Mouse (Mus musculus) limb, embryonic 14.5 days (tissue): ENCODE results near the gene Slc9a2. TPM values are rescaled to one million over a fixed set of nuclear protein-coding genes. Genes with fewer than 3 reads are reported as not detected.
A peak's percentile ranks its signal among the peaks of the same experiment; 100 is the strongest.

ENCODE experiments used
- ATAC-seq: fragments of 200-750 bp; cut with Nextera tagmentation; 2 replicates; pipeline ENCODE4 v1.8.0; 2017; ENCODE audit warnings: low read depth, moderate number of reproducible peaks, moderate TSS enrichment; ENCODE audit not compliant: low FRiP score
- DNase-seq: peaks from one replicate; pipeline ENCODE4 v3.0.0-alpha.2; 2015; ENCODE audit warnings: low spot score
- H3K27ac ChIP-seq: fragments of 300-500 bp; sonication (generic); replicated peaks from 2 replicates; pipeline ENCODE4 v1.5.1; 2014; ENCODE audit warnings: low read depth, mild to moderate bottlenecking, low read length, moderate library complexity, mixed read lengths
- H3K27me3 ChIP-seq: fragments of 300-500 bp; sonication (generic); 2 replicates; pipeline ENCODE4 v1.6.1; 2014; ENCODE audit warnings: low read length, mixed read lengths; ENCODE audit not compliant: control insufficient read depth, insufficient read depth
- H3K36me3 ChIP-seq: fragments of 300-500 bp; sonication (generic); 2 replicates; pipeline ENCODE4 v1.6.1; 2014; ENCODE audit warnings: mild to moderate bottlenecking, low read length, moderate library complexity, mixed read lengths; ENCODE audit not compliant: control insufficient read depth, insufficient read depth
- H3K4me1 ChIP-seq: fragments of 300-500 bp; sonication (generic); 2 replicates; pipeline ENCODE4 v1.6.1; 2014; ENCODE audit warnings: antibody characterized with exemption, low read length, mixed read lengths; ENCODE audit not compliant: control insufficient read depth, insufficient read depth
- H3K4me2 ChIP-seq: fragments of 300-500 bp; sonication (generic); replicated peaks from 2 replicates; pipeline ENCODE4 v1.6.1; 2014; ENCODE audit warnings: low read depth, mild to moderate bottlenecking, low read length, moderate library complexity; ENCODE audit not compliant: severe bottlenecking
- H3K4me3 ChIP-seq: fragments of 300-500 bp; sonication (generic); replicated peaks from 2 replicates; pipeline ENCODE4 v1.5.1; 2014; ENCODE audit warnings: low read length
- H3K9ac ChIP-seq: fragments of 300-500 bp; sonication (generic); 2 replicates; pipeline ENCODE4 v1.6.1; 2014; ENCODE audit warnings: mild to moderate bottlenecking, low read depth, low read length, moderate library complexity; ENCODE audit not compliant: severe bottlenecking
- H3K9me3 ChIP-seq: fragments of 300-500 bp; sonication (generic); 2 replicates; pipeline ENCODE4 v1.6.1; 2016; ENCODE audit warnings: low read length; ENCODE audit not compliant: control insufficient read depth
- POLR2A ChIP-seq: fragments of 200-500 bp; IDR thresholded peaks from 2 replicates; pipeline ENCODE4 v1.8.0; 2012; ENCODE audit warnings: inconsistent platforms, mild to moderate bottlenecking, moderate library complexity, borderline replicate concordance; ENCODE audit not compliant: insufficient read depth, insufficient read length; ENCODE audit errors: extremely low read depth
- WGBS: fragments of 180-500 bp; shearing (Covaris S2); extraction: QIAGEN DNeasy Blood & Tissue Kit; methylation state at CpG from one replicate; pipeline ENCODE4 v1.1.7; 2014; 5-methylcytosine and 5-hydroxymethylcytosine counted together
- polyA plus RNA-seq, 2 experiments: library from polyadenylated mRNA; depleted of rRNA in 1 of 2; stranded (reverse) in 1 of 2; unstranded in 1 of 2; fragments of >200 nt; fragmentation: Nextera tagmentation in 1 of 2; extraction: Ambion mirVana in 1 of 2; gene quantifications; 2 replicates each; pipeline versions ENCODE4 v1.2.1 to v1.2.3; 2012 to 2014

The Slc9a2 gene
- polyA plus RNA-seq, 2 experiments = 0.87 to 2.7 TPM

DNA sequence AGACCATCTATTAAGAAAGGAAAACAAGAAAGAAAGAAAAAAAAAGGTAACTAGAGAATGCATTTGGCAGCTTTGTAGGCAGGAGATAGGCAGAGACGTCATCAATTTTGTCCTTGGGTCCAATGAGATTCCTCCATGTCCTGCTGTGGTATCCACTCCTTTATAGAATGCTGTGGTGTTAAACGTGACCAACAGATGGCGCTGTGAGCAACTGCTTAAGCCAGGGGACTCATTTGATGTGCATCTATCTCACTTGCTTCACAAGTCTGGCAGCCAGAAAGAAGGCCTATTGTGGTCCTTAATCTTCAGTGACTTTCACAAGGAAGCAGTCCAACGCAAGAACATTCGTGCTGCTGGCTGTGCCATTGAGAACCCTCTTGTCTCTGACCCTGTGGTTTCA, 117.0 kb downstream of the Slc9a2 start:
- Histone ChIP-seq H3K36me3 (no peaks in the 10 kb centered on the region), H3K4me2 (no peak overlapping the region), H3K27ac (no peak overlapping the region), H3K4me3 (no peak overlapping the region), H3K9ac (no peak overlapping the region), H3K9me3 (no peaks in the 10 kb centered on the region), H3K27me3 (no peaks in the 10 kb centered on the region), H3K4me1 (no peaks in the 10 kb centered on the region)
- TF ChIP-seq POLR2A = no peak
- WGBS = 21% methylated on average over 5 of the region's 5 CpGs
- DNase-seq = peak; percentile 34
- ATAC-seq = no peak

DNA sequence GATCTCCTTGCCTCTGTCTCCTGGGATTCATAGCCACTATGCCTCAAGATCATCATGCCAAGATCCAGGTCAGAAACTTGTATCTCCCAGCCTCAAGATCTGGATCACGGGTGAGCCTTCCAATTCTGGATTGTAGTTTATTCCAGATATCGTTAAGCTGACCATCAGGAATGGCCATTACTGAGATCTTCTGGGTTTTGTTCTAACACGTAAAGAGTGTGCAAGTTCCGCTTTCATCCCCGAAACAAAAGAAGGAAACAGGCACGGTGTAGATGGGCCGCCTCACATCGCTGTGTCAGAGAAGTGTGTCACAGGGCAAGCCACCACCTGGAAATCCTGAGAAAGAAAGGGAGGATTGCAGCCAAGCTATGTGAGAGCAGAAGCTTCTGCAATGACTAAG, 118.7 kb downstream of the Slc9a2 start:
- no peak for DNase-seq
- no peak for TF ChIP-seq POLR2A
- 89% methylated on average over 8 of the region's 8 CpGs for WGBS

DNA sequence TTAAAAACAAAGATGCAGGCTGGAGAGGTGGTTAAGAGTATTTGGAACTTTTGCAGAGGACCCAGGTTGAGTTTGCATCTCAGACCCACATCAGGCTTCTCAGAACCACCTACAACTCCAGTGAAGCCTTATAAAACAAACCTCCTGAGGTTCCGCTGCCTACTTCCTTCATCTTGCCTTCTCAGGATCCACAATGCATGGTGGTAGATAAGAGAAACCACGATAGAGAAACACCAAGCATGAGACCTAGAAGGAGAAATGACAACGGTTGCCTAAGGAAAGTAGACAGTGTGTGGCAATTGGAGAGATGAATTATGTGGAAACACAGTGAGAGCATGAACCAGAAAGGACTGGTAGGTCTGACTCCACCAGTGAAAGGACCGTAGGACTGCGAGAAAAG, 120.5 kb downstream of the Slc9a2 start:
- Histone ChIP-seq H3K27ac (no peak overlapping the region), H3K4me1 (no peaks in the 10 kb centered on the region), H3K9ac (no peak overlapping the region), H3K36me3 (no peaks in the 10 kb centered on the region), H3K9me3 (no peaks in the 10 kb centered on the region), H3K4me2 (no peak overlapping the region), H3K27me3 (no peaks in the 10 kb centered on the region), H3K4me3 (no peak overlapping the region)
- WGBS = 78% methylated on average over 5 of the region's 5 CpGs
- DNase-seq (no peak), ATAC-seq (no peak)
- no peak for TF ChIP-seq POLR2A

More for the DNA sequence above, 118.7 kb downstream of the Slc9a2 start:
- Histone ChIP-seq H3K27me3 (no peaks in the 10 kb centered on the region), H3K27ac (no peak overlapping the region), H3K4me1 (no peaks in the 10 kb centered on the region), H3K9me3 (no peaks in the 10 kb centered on the region), H3K9ac (no peak overlapping the region), H3K4me3 (no peak overlapping the region), H3K36me3 (no peaks in the 10 kb centered on the region), H3K4me2 (no peak overlapping the region)
- no peak for ATAC-seq

DNA sequence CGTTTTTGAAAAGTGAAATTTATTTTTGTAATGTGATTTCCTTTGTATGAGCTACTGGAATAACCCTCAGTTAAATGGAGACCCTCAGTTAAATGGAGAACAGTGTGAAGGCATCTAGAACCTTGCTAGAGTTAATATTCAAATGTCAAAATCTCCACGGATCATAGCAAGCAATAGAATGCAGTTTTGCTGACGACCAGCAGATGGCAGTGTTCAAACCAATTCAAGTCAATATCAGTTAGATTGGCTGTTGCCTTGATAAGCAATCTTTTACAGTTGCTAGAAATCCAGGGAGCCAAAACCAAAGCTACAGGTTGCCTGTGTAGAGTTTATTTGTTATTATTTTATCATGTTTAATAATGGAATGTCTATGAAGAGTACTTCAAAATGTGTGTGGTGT, 122.4 kb downstream of the Slc9a2 start:
- Histone ChIP-seq H3K4me2 (no peak overlapping the region), H3K36me3 (no peaks in the 10 kb centered on the region), H3K4me3 (no peak overlapping the region), H3K27me3 (no peaks in the 10 kb centered on the region), H3K9me3 (no peaks in the 10 kb centered on the region), H3K4me1 (no peaks in the 10 kb centered on the region), H3K9ac (no peak overlapping the region), H3K27ac (no peak overlapping the region)
- no peak for TF ChIP-seq POLR2A
- DNase-seq = peak; percentile 61
- 22% methylated on average over 3 of the region's 3 CpGs for WGBS
- ATAC-seq = no peak

DNA sequence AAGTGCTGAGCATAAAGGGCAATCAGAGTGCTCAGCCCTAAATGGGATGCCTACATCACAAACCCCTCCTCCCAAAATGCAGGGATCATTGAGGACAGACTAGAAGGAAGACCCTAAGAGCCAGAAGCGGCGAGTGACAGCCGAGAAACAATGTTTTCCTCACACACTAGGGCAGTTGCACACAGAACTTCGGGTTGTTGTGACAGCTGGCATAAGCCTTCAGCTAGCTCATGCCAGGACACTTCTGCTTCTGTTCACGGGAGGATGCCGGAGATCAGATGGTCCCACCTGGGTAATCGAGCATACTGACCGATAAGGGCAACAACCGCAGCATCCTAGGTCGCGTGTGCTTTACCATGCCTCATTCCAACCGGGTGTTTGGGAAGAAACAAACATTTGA, 123.7 kb downstream of the Slc9a2 start:
- Histone ChIP-seq H3K4me2 (no peak overlapping the region), H3K9ac (no peak overlapping the region), H3K27ac (no peak overlapping the region), H3K4me3 (no peak overlapping the region), H3K36me3 (no peaks in the 10 kb centered on the region), H3K4me1 (no peaks in the 10 kb centered on the region), H3K9me3 (no peaks in the 10 kb centered on the region), H3K27me3 (no peaks in the 10 kb centered on the region)
- no peak for DNase-seq
- ATAC-seq = no peak
- TF ChIP-seq POLR2A = no peak
- 93% methylated on average over 12 of the region's 12 CpGs for WGBS

DNA sequence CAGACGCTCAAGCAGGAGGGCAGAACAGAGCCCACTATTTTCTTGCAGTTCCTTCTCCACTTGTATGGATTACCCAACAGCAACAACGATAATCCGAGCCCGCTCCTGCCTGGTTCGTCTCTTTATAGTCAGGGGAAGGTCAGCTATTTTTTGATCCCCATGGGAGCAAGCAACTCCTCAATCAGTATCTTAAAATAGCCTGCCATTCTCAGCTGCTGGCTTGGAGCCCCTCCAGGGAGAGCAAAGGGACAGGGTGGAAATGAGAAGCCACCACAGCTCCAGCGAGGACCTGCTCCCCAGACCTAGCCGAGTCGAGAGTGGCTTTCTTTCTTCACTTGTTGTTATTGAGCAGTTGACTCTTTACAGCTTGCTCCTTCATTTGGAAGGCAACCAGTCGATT, 125.0 kb downstream of the Slc9a2 start, which contains the start of gene Tmem182:
Tmem182 (plus strand) TSS at position 251 of the 400 bp plus-strand sequence.
- H3K27me3 ChIP-seq = no peaks in the 10 kb centered on the region
- H3K4me3 ChIP-seq = no peak within 1 kb of the TSS
- no peak for TF ChIP-seq POLR2A
- ATAC-seq = no peak
- no peaks in the 10 kb centered on the region for H3K36me3 ChIP-seq
- H3K9me3 ChIP-seq = no peaks in the 10 kb centered on the region
- peak; percentile 6 for DNase-seq
- 72% methylated on average over 9 of the region's 9 CpGs for WGBS
- no peak within 1 kb of the TSS for H3K4me2 ChIP-seq
- H3K27ac ChIP-seq = no peak within 1 kb of the TSS
- no peak within 1 kb of the TSS for H3K9ac ChIP-seq
- H3K4me1 ChIP-seq = no peaks in the 10 kb centered on the region
